8 mouse cellular contexts compared by ENCODE assay signal in genomic region chr1:75478916-75479634, GRCm38 (mm10). TPM values are rescaled to one million over a fixed set of nuclear protein-coding genes. Genes with fewer than 3 reads are reported as not detected.
DNase-seq lines count a peak whose midpoint lies in the region; ATAC-seq and TF ChIP-seq lines count a peak whose summit lies in the region.

Gene Chpf, minus strand, starts transcription at chr1:75479307.
Gene Tmem198, plus strand, starts transcription at chr1:75479532.

- peaks cover 16% of the 10 kb centered on the region for H3K36me3 ChIP-seq in ES-Bruce4 (ENCODE audit: control insufficient read depth, insufficient read depth, low read length, poor library complexity, severe bottlenecking)
- H3K36me3 ChIP-seq in forebrain, embryonic 12.5 days (replicated peaks): peaks cover 27% of the 10 kb centered on the region
- H3K36me3 ChIP-seq in heart, postnatal 0 days (replicated peaks; ENCODE audit: control insufficient read depth, insufficient read depth, low read length): peaks cover 18% of the 10 kb centered on the region
- H3K36me3 ChIP-seq in liver, embryonic 14.5 days (replicated peaks; ENCODE audit: control insufficient read depth, insufficient read depth, low read depth): no peaks in the 10 kb centered on the region
- H3K36me3 ChIP-seq in neural tube, embryonic 11.5 days (ENCODE audit: control insufficient read depth, insufficient read depth, low read length): peaks cover 10% of the 10 kb centered on the region
- H3K36me3 ChIP-seq in stomach, embryonic 16.5 days (ENCODE audit: control insufficient read depth, insufficient read depth, low read length): peaks cover 10% of the 10 kb centered on the region

- no peak for TF ChIP-seq POLR2A in ES-Bruce4 (IDR thresholded peaks at IDR 0.05; ENCODE audit: insufficient read depth, low read length)

- peak within 1 kb of the TSS; percentile 90 for H3K4me2 ChIP-seq in forebrain, embryonic 12.5 days
- peak within 1 kb of the TSS; percentile 93 for H3K4me2 ChIP-seq in heart, postnatal 0 days (ENCODE audit: low read depth, low read length)
- peak within 1 kb of the TSS; percentile 90 for H3K4me2 ChIP-seq in liver, embryonic 14.5 days (ENCODE audit: low read depth)
- peak within 1 kb of the TSS; percentile 89 for H3K4me2 ChIP-seq in neural tube, embryonic 11.5 days (ENCODE audit: low read depth)
- peak within 1 kb of the TSS; percentile 51 for H3K4me2 ChIP-seq in stomach, embryonic 16.5 days (ENCODE audit: low read depth, low read length)

- ATAC-seq in forebrain, embryonic 12.5 days (ENCODE audit: low FRiP score): peak; percentile 95
- peak; percentile 89 for ATAC-seq in heart, postnatal 0 days (ENCODE audit: insufficient read depth, low read depth)
- ATAC-seq in liver, embryonic 14.5 days (ENCODE audit: insufficient read depth): peak; percentile 88
- ATAC-seq in neural tube, embryonic 11.5 days (ENCODE audit: insufficient read depth, low FRiP score, low TSS enrichment): peak; percentile 93
- ATAC-seq in stomach, embryonic 16.5 days (ENCODE audit: insufficient read depth, low FRiP score): peak; percentile 92

- DNase-seq in c-Kit-positive CD71-positive TER-119-positive erythroid progenitor cells, embryonic 14.5 days (ENCODE audit: low spot score): peak; percentile 84
- DNase-seq in heart, postnatal 0 days (ENCODE audit: low spot score): peak; percentile 92
- peak; percentile 97 for DNase-seq in kidney, postnatal 36 days
- DNase-seq in liver, embryonic 14.5 days (ENCODE audit: low read depth in 3 of 3, low spot score in 3 of 3): peak; percentile 73 to 79 (median 76)
- peak; percentile 99 for DNase-seq in neural tube, embryonic 11.5 days (ENCODE audit: low spot score)

- no peaks in the 10 kb centered on the region for H3K27me3 ChIP-seq in ES-Bruce4 (ENCODE audit: control insufficient read depth, insufficient read depth, low read length, poor library complexity, severe bottlenecking)
- peaks cover 45% of the 10 kb centered on the region for H3K27me3 ChIP-seq in forebrain, embryonic 12.5 days
- peaks cover 59% of the 10 kb centered on the region for H3K27me3 ChIP-seq in heart, postnatal 0 days (ENCODE audit: control insufficient read depth, insufficient read depth, low read length)
- H3K27me3 ChIP-seq in liver, embryonic 14.5 days (ENCODE audit: control insufficient read depth, insufficient read depth, low read length): peaks cover 52% of the 10 kb centered on the region
- H3K27me3 ChIP-seq in neural tube, embryonic 11.5 days (ENCODE audit: control insufficient read depth, insufficient read depth, low read length): peaks cover 8% of the 10 kb centered on the region; the same call in 1 of the 2 replicates
- H3K27me3 ChIP-seq in stomach, embryonic 16.5 days (ENCODE audit: control insufficient read depth, insufficient read depth, low read length): peaks cover 30% of the 10 kb centered on the region

- TF ChIP-seq EP300 in ES-Bruce4 (IDR thresholded peaks at IDR 0.05; ENCODE audit: insufficient read depth, low read depth, low read length): peak; percentile 55; the same call in 1 of the 2 replicates
- peak; percentile 60; the same call in 1 of the 2 replicates for TF ChIP-seq EP300 in heart, postnatal 0 days (IDR thresholded peaks at IDR 0.05; ENCODE audit: low read depth)
- TF ChIP-seq EP300 in liver, embryonic 14.5 days (IDR thresholded peaks at IDR 0.05; ENCODE audit: low read depth): no peak

- H3K9me3 ChIP-seq in ES-Bruce4 (replicated peaks; ENCODE audit: control insufficient read depth, insufficient read depth, low read length, poor library complexity, severe bottlenecking): no peaks in the 10 kb centered on the region
- H3K9me3 ChIP-seq in forebrain, embryonic 12.5 days: no peaks in the 10 kb centered on the region
- no peaks in the 10 kb centered on the region for H3K9me3 ChIP-seq in heart, postnatal 0 days (replicated peaks; ENCODE audit: control insufficient read depth, low read length)
- H3K9me3 ChIP-seq in liver, embryonic 14.5 days (ENCODE audit: control insufficient read depth, low read length): no peaks in the 10 kb centered on the region
- H3K9me3 ChIP-seq in neural tube, embryonic 11.5 days (ENCODE audit: control insufficient read depth, low read length): no peaks in the 10 kb centered on the region
- H3K9me3 ChIP-seq in stomach, embryonic 16.5 days (replicated peaks; ENCODE audit: control insufficient read depth, low read length): no peaks in the 10 kb centered on the region

- H3K4me1 ChIP-seq in ES-Bruce4 (ENCODE audit: control insufficient read depth, insufficient read depth, low read length): no peaks in the 10 kb centered on the region
- H3K4me1 ChIP-seq in forebrain, embryonic 12.5 days: peaks cover 41% of the 10 kb centered on the region
- H3K4me1 ChIP-seq in heart, postnatal 0 days (ENCODE audit: control insufficient read depth, insufficient read depth): peaks cover 7% of the 10 kb centered on the region; the same call in 1 of the 2 replicates
- peaks cover 7 to 9% of the 10 kb centered on the region in 2 experiments for H3K4me1 ChIP-seq in liver, embryonic 14.5 days (replicated peaks; ENCODE audit: control insufficient read depth in 2 of 2, insufficient read depth in 2 of 2, low read length in 1 of 2)
- peaks cover 17% of the 10 kb centered on the region for H3K4me1 ChIP-seq in neural tube, embryonic 11.5 days (ENCODE audit: control insufficient read depth, insufficient read depth, low read length)
- H3K4me1 ChIP-seq in stomach, embryonic 16.5 days (ENCODE audit: control insufficient read depth, insufficient read depth, low read length): peaks cover 18% of the 10 kb centered on the region; the same call in 1 of the 2 replicates

- peak within 1 kb of the TSS; percentile 82 for H3K4me3 ChIP-seq in ES-Bruce4 (ENCODE audit: low read depth, low read length)
- peak within 1 kb of the TSS; percentile 86 for H3K4me3 ChIP-seq in forebrain, embryonic 12.5 days (replicated peaks)
- peak within 1 kb of the TSS; percentile 76 for H3K4me3 ChIP-seq in heart, postnatal 0 days (ENCODE audit: low read depth, low read length)
- peak within 1 kb of the TSS; percentile 63 to 64 for H3K4me3 ChIP-seq in liver, embryonic 14.5 days (ENCODE audit: insufficient read depth in 1 of 2, low read depth in 2 of 2, low read length in 2 of 2)
- H3K4me3 ChIP-seq in neural tube, embryonic 11.5 days (ENCODE audit: low read depth, low read length): peak within 1 kb of the TSS; percentile 84
- peak within 1 kb of the TSS; percentile 75 for H3K4me3 ChIP-seq in stomach, embryonic 16.5 days (replicated peaks; ENCODE audit: low read length)

- no peak for TF ChIP-seq CTCF in ES-Bruce4 (IDR thresholded peaks at IDR 0.05; ENCODE audit: low read depth, low read length)
- TF ChIP-seq CTCF in heart, postnatal 0 days (IDR thresholded peaks at IDR 0.05; ENCODE audit: low read depth): no peak
- no peak for TF ChIP-seq CTCF in liver, embryonic 14.5 days (IDR thresholded peaks at IDR 0.05; ENCODE audit: low read depth)

- H3K27ac ChIP-seq in ES-Bruce4 (ENCODE audit: insufficient read depth, low read length): no peak within 1 kb of the TSS
- H3K27ac ChIP-seq in forebrain, embryonic 12.5 days: peak within 1 kb of the TSS; percentile 75
- peak within 1 kb of the TSS; percentile 85 for H3K27ac ChIP-seq in heart, postnatal 0 days (ENCODE audit: low read depth)
- no peak within 1 kb of the TSS for H3K27ac ChIP-seq in liver, embryonic 14.5 days
- peak within 1 kb of the TSS; percentile 70 for H3K27ac ChIP-seq in neural tube, embryonic 11.5 days (ENCODE audit: low read depth, low read length)
- peak within 1 kb of the TSS; percentile 78 for H3K27ac ChIP-seq in stomach, embryonic 16.5 days (ENCODE audit: low read length)

- peak within 1 kb of the TSS; percentile 89 for H3K9ac ChIP-seq in ES-Bruce4 (ENCODE audit: low read depth, poor library complexity, severe bottlenecking)
- H3K9ac ChIP-seq in forebrain, embryonic 12.5 days: peak within 1 kb of the TSS; percentile 85
- peak within 1 kb of the TSS; percentile 67 for H3K9ac ChIP-seq in heart, postnatal 0 days (replicated peaks; ENCODE audit: low read depth, low read length)
- peak within 1 kb of the TSS; percentile 54 for H3K9ac ChIP-seq in liver, embryonic 14.5 days (replicated peaks)
- peak within 1 kb of the TSS; percentile 78 for H3K9ac ChIP-seq in neural tube, embryonic 11.5 days (ENCODE audit: low read length)
- H3K9ac ChIP-seq in stomach, embryonic 16.5 days (ENCODE audit: low read length): peak within 1 kb of the TSS; percentile 83

- WGBS in forebrain, embryonic 12.5 days: 0% methylated on average over 38 of the region's 76 CpGs
- WGBS in heart, postnatal 0 days: under 1% methylated on average over 54 of the region's 76 CpGs
- under 1% methylated on average over 72 of the region's 76 CpGs for WGBS in liver, embryonic 14.5 days (ENCODE audit: insufficient replicate concordance)
- WGBS in neural tube, embryonic 11.5 days: under 1% methylated on average over 70 of the region's 76 CpGs
- WGBS in stomach, embryonic 16.5 days: under 1% methylated on average over 64 of the region's 76 CpGs

RNA-seq across cellular contexts. Expression of gene Chpf, which starts in this region (rescaled TPM):
- polyA plus RNA-seq in ES-Bruce4 (2011; ENCODE audit: insufficient read depth, insufficient read length, low read depth, missing spikeins): 13.3 and 15.1 TPM in 2 replicates
- 21.6 and 25.8 TPM in 2 replicates for polyA plus RNA-seq in forebrain, embryonic 12.5 days (2016; fragmentation: Nextera tagmentation; extraction: Ambion mirVana)
- 47.7 and 53.3 TPM in 2 replicates for total RNA-seq in heart, postnatal 0 days (2014; rRNA removed; ENCODE audit: low replicate concordance)
- polyA plus RNA-seq in heart, postnatal 0 days (2015; fragmentation: Nextera tagmentation; extraction: Ambion mirVana): 19.1 and 19.3 TPM in 2 replicates
- 5.0 and 5.2 TPM in 2 replicates for polyA plus RNA-seq in liver, embryonic 14.5 days (2012; rRNA removed)
- 2.8 and 3.6 TPM in 2 replicates for polyA plus RNA-seq in liver, embryonic 14.5 days (2014; fragmentation: Nextera tagmentation; extraction: Ambion mirVana)
- polyA plus RNA-seq in neural tube, embryonic 11.5 days (2014; fragmentation: Nextera tagmentation; extraction: Ambion mirVana): 27.1 and 27.2 TPM in 2 replicates
- polyA plus RNA-seq in stomach, embryonic 16.5 days (2015; fragmentation: Nextera tagmentation; extraction: Ambion mirVana): 28.0 and 28.1 TPM in 2 replicates

RNA-seq across cellular contexts. Expression of gene Tmem198, which starts in this region (rescaled TPM):
- 0.27 and 0.53 TPM in 2 replicates for polyA plus RNA-seq in ES-Bruce4 (2011; ENCODE audit: insufficient read depth, insufficient read length, low read depth, missing spikeins)
- polyA plus RNA-seq in forebrain, embryonic 12.5 days (2016; fragmentation: Nextera tagmentation; extraction: Ambion mirVana): 20.8 and 24.1 TPM in 2 replicates
- not detected in 2 replicates for total RNA-seq in heart, postnatal 0 days (2014; rRNA removed; ENCODE audit: low replicate concordance)
- polyA plus RNA-seq in heart, postnatal 0 days (2015; fragmentation: Nextera tagmentation; extraction: Ambion mirVana): 0.61 and 0.81 TPM in 2 replicates
- 0.13 and 0.18 TPM in 2 replicates for polyA plus RNA-seq in liver, embryonic 14.5 days (2012; rRNA removed)
- 0.09 TPM in 1 of 2 replicates, not detected in the other for polyA plus RNA-seq in liver, embryonic 14.5 days (2014; fragmentation: Nextera tagmentation; extraction: Ambion mirVana)
- polyA plus RNA-seq in neural tube, embryonic 11.5 days (2014; fragmentation: Nextera tagmentation; extraction: Ambion mirVana): 12.3 and 13.7 TPM in 2 replicates
- polyA plus RNA-seq in stomach, embryonic 16.5 days (2015; fragmentation: Nextera tagmentation; extraction: Ambion mirVana): 1.6 and 2.1 TPM in 2 replicates

Comparison
In these comparisons a context has a peak if more than half of its experiments do, and no peak if none do; other contexts are left out.
1. H3K27ac ChIP-seq: peak in forebrain, embryonic 12.5 days (single experiment), heart, postnatal 0 days (single experiment), neural tube, embryonic 11.5 days (single experiment) and stomach, embryonic 16.5 days (single experiment); none in ES-Bruce4 (single experiment) and liver, embryonic 14.5 days (single experiment).
2. Peak in every context shown above with its lines, with median percentiles within 50 percentile points of each other: H3K4me3 ChIP-seq, H3K9ac ChIP-seq, DNase-seq, ATAC-seq and H3K4me2 ChIP-seq.